Mouse (Mus musculus): ENCODE data around the gene Dock4. TPM values are rescaled to one million over a fixed set of nuclear protein-coding genes. Genes with fewer than 3 reads are reported as not detected.

Dock4 gene
- 10 to 100 TPM; 21.6 to 29.7 TPM for total RNA-seq (2021)
- long read RNA-seq, experiment 1, partial matches to known transcripts, result 2 of 10 reads
- long read RNA-seq, experiment 1, other reads (novel, unspliced or antisense), result 7 of 10 reads
- long read RNA-seq, experiment 2, partial matches to known transcripts, result 0 of 9 reads
- long read RNA-seq, experiment 2, other reads (novel, unspliced or antisense), result 7 of 9 reads

- DNase-seq, result peak; percentile 98
Measured at GRCm38 (mm10) chr12:40445648-40446449, at the start of gene Dock4, which contains the start of gene Zfp277. Gene Dock4 (plus strand): TSS chr12:40445952. Gene Zfp277 (minus strand): TSS chr12:40445902.

DNA sequence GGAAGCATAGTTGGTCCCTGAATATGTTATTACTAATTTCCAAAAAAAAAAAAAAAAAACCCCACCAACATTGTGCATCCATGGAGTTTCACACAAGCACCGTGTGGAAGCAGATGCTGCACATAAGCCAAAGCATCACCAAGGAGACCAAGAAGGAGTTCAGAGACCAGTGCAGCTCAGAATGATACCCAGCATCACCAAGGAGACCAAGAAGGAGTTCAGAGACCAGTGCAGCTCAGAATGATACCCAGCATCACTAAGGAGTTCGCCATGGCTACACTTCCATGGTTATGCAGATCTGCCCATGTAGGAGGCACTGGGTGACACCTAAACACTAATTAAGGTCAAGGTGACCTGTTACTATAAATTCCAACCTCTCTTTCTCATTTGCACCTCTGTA lies 46.8 kb upstream of the Dock4 start:
- DNase-seq, result no peak

GRCm38 (mm10) chr12:40399386-40399785 lies 46.4 kb upstream of the Dock4 start:
- DNase-seq, result no peak

- DNase-seq, result no peak
Measured at GRCm38 (mm10) chr12:40399812-40400211, 45.9 kb upstream of the Dock4 start.

DNA sequence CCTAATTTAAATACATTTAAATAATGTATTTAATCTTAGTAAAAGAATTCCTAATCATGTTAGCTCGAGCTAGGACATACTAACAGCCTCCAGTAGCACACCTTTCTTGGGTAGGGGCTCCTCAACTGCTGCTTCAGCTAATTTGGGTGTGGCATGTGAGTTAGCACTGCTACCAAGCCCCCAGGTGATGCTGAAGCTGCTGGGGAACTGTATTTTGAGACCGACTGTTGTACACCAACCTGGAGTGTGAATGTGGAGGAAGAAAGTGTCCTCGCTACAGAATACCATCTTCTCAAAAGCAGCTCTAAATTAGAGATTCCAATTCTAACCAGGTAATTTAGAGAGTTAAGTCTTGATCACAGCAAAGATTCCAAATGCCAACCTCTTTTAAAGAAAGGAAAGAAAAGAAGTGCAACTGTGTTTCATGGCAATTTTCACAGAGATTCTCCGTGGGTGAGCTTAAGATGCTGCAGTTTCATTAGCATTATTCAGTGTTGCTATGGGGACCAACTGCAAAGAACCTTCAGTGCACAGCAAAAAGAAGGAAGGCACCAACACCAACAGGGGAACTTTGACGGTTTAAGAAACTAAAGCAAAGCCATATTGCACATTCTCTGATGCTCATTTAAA lies 31.0 kb upstream of the Dock4 start:
- no peak for DNase-seq

GRCm38 (mm10) chr12:40415312-40415925 lies 30.3 kb upstream of the Dock4 start:
- DNase-seq, result no peak

DNA sequence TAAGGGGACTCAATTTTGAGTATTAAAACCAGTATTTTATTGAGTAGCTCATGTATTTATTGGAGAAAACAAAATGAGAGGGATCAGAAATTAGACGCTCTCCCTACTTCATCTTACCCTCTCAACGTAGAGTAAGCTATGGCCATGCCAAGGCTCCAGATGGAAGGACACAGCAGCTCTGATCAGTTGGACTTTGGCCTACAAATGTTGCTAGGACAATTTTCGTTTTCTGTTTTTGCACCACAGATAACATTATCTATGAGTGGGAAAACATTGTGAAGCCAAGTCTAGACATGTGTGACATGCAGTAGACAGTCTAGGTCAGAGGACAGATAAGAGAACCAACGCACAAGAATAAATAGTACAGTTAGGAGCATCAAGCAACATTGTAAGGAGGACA lies 28.5 kb upstream of the Dock4 start:
- no peak for DNase-seq

DNA sequence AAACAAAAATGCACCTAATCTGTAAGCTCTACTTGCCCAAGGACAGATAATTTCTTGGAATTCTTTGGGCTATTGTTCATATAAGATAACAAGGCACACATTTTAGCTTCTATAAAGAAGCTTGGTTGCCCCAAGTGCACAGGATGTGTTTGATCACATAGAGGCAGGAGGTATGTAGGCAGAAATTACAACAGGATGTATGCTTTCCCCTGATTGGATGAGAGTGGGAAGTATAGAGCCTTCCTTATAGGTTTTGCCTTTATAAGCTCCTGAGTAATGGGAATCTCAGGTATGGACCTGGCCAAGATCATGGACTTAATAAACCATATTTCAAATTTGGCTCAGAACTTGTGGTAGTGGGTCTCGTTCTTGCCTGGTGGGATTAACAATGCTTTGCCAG lies 20.8 kb upstream of the Dock4 start:
- no peak for DNase-seq

DNA sequence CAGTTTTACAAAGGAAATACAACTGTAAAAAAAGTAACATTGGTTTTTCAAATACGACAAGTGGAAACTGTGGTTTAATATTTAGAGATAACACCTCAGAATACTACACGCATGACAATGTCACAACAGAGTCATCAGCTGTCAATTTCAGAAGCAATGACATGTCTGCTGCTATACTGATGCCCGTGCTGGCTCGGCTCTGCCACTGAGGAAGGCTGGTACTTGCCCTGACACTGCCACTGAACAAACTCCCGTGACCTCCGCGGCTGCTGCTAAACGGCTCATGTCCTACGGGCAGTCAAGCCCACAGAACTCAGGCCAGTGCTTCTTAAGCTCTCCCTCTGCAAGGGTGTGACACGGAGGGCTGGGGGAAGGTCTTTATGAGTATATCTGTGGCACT lies 18.1 kb upstream of the Dock4 start:
- no peak for DNase-seq

DNA sequence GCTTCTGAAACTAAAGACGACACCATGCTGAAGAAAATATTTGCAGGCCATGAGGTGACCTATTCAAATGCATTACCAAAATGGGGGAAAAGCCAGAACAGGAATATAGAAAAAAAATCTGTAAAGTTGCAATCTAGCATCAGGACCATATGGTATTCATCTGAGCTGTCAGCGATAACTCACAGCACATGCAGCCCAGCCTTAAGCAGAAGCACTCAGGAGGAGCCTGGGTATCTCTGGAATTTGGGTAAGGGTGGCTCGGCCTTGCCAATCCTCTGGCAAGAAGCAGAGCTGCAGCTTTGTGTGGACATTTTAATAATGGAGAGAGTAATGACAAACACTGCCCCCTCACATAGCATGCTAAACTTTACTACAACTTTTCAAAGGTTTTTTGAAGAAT lies 15.8 kb upstream of the Dock4 start:
- DNase-seq, result no peak

- DNase-seq, result no peak
Measured at GRCm38 (mm10) chr12:40431075-40431474, 14.7 kb upstream of the Dock4 start.

- no peak for DNase-seq
Measured at GRCm38 (mm10) chr12:40434101-40434500, 11.7 kb upstream of the Dock4 start.

DNA sequence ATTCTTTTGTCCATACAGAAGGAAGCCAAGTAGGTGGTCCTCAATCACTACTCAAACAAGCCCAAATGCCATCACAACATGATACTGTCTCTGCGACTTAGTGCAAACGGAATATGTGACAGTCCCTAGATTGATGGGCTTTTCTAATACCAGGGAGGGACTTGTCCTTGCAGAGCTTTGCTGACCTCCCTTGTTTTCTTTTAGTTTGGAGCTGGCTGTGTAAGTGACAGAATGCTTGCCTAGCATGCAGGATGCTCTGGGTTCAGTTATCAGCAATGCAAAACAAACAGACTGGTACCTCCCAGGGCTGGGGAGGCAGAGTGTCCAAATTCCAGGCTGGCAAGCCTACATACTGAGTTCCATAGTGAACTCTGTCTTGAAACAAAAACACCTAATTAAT lies 7.7 kb upstream of the Dock4 start:
- DNase-seq, result no peak

- no peak for DNase-seq
Measured at GRCm38 (mm10) chr12:40445206-40445605, 546 bp upstream of the Dock4 start.

GRCm38 (mm10) chr12:40446450-40447381 lies 964 bp downstream of the Dock4 start:
- peak; percentile 55 for DNase-seq

- no peak for DNase-seq
Measured at GRCm38 (mm10) chr12:40447561-40448355, 2.0 kb downstream of the Dock4 start.

- no peak for DNase-seq
Measured at GRCm38 (mm10) chr12:40449119-40449795, 3.5 kb downstream of the Dock4 start.

- DNase-seq, result no peak
Measured at GRCm38 (mm10) chr12:40456517-40456916, 10.8 kb downstream of the Dock4 start.

DNA sequence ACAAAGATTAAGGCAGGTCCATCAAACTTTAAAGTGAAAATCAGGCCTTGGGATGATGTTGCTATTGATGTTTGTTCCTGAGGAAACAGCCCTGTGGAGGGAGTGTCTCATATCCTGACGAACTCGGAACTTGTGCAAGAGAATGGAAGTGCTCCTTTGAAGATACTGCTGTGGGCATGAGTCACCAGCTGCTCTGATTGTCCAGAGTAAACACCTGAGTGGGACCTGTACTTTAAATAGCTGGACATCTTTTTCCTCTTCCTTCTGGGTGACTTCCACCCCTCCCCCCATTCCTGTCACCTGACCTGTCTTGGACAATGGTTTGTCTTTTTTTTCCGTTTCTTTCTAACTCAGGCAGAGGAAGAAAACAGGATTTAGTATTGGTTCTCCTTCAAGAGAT lies 13.2 kb downstream of the Dock4 start:
- no peak for DNase-seq

- no peak for DNase-seq
Measured at GRCm38 (mm10) chr12:40459673-40460265, 14.0 kb downstream of the Dock4 start.

Data from gastrocnemius, postnatal 10 days (tissue).